In genomic region chr12:24463490-24463889, GRCm38 (mm10) we compare ENCODE assay signal across 6 mouse cellular contexts. TPM values are rescaled to one million over a fixed set of nuclear protein-coding genes. Genes with fewer than 3 reads are reported as not detected.
DNase-seq lines count a peak whose midpoint lies in the region; ATAC-seq and TF ChIP-seq lines count a peak whose summit lies in the region.
"Not testable (repeated sequence)": the region's sequence is repeated elsewhere in the genome, so short reads cannot be mapped to it uniquely, and the experiment has no call there.

No protein-coding gene starts in this region.

- H3K27ac ChIP-seq in intestine, embryonic 16.5 days (ENCODE audit: low read length); stomach, embryonic 14.5 days (ENCODE audit: low read length): not testable (repeated sequence)
- H3K27ac ChIP-seq in stomach, postnatal 0 days (replicated peaks): peak overlapping the region; percentile 40; the same call in 1 of the 2 replicates

- 65% methylated on average over 6 of the region's 6 CpGs for WGBS in intestine, embryonic 16.5 days
- 60% methylated on average over 5 of the region's 6 CpGs for WGBS in stomach, embryonic 14.5 days
- 63% methylated on average over 5 of the region's 6 CpGs for WGBS in stomach, postnatal 0 days

- TF ChIP-seq EP300 in stomach, postnatal 0 days (optimal IDR thresholded peaks at IDR 0.05): not testable (repeated sequence)

- TF ChIP-seq CTCF in stomach, postnatal 0 days (IDR thresholded peaks at IDR 0.05; ENCODE audit: low read depth): not testable (repeated sequence)

- peak; percentile 24 to 31 for DNase-seq in lung, adult 18-20 months
- peak; percentile 79 for DNase-seq in stomach, postnatal 0 days (ENCODE audit: low spot score)
- DNase-seq in thymus, postnatal 4 days: peak; percentile 28

- ATAC-seq in frontal cortex, adult (ENCODE audit: low TSS enrichment): peak; percentile 27; the same call in 1 of the 2 replicates
- peak; percentile 64; the same call in 1 of the 2 replicates for ATAC-seq in intestine, embryonic 16.5 days
- peak; percentile 93 for ATAC-seq in stomach, embryonic 14.5 days (ENCODE audit: insufficient number of reproducible peaks, insufficient read depth, low FRiP score, low read depth)
- peak; percentile 98 for ATAC-seq in stomach, postnatal 0 days (ENCODE audit: low FRiP score, low TSS enrichment)

- H3K9me3 ChIP-seq in intestine, embryonic 16.5 days (ENCODE audit: control insufficient read depth, low read length); stomach, embryonic 14.5 days (ENCODE audit: control insufficient read depth, low read depth, low read length); stomach, postnatal 0 days (ENCODE audit: control insufficient read depth, low read length): not testable (repeated sequence)

- H3K4me1 ChIP-seq in intestine, embryonic 16.5 days (ENCODE audit: control insufficient read depth, insufficient read depth, low read length); stomach, embryonic 14.5 days (ENCODE audit: control insufficient read depth, insufficient read depth, low read length); stomach, postnatal 0 days (replicated peaks; ENCODE audit: control insufficient read depth, insufficient read depth): not testable (repeated sequence)

- H3K4me2 ChIP-seq in intestine, embryonic 16.5 days (ENCODE audit: low read depth, low read length); stomach, embryonic 14.5 days (replicated peaks; ENCODE audit: low read depth, low read length); stomach, postnatal 0 days (replicated peaks; ENCODE audit: low read depth): not testable (repeated sequence)

- H3K27me3 ChIP-seq in intestine, embryonic 16.5 days (replicated peaks; ENCODE audit: control insufficient read depth, insufficient read depth, low read length); stomach, embryonic 14.5 days (ENCODE audit: control insufficient read depth, insufficient read depth, low read length); stomach, postnatal 0 days (ENCODE audit: control insufficient read depth, insufficient read depth, low read length): not testable (repeated sequence)

- H3K36me3 ChIP-seq in intestine, embryonic 16.5 days (ENCODE audit: control insufficient read depth, insufficient read depth, low read length); stomach, embryonic 14.5 days (ENCODE audit: control insufficient read depth, insufficient read depth, low read length); stomach, postnatal 0 days (ENCODE audit: control insufficient read depth, insufficient read depth, low read length): not testable (repeated sequence)

- not testable (repeated sequence) for H3K9ac ChIP-seq in intestine, embryonic 16.5 days (ENCODE audit: low read depth, low read length); stomach, embryonic 14.5 days (replicated peaks; ENCODE audit: low read depth, low read length); stomach, postnatal 0 days (ENCODE audit: low read length)

- not testable (repeated sequence) for H3K4me3 ChIP-seq in intestine, embryonic 16.5 days (ENCODE audit: low read length); stomach, embryonic 14.5 days (ENCODE audit: low read depth, low read length); stomach, postnatal 0 days (ENCODE audit: low read depth, low read length)

RNA-seq across cellular contexts. Expression of gene Taf1b, which starts 34.7 kb away (rescaled TPM):
- polyA plus RNA-seq in intestine, embryonic 16.5 days (2015; fragmentation: Nextera tagmentation; extraction: Ambion mirVana): 15.7 and 18.5 TPM in 2 replicates
- polyA plus RNA-seq in stomach, embryonic 14.5 days (2014; fragmentation: Nextera tagmentation; extraction: Ambion mirVana): 25.5 and 27.5 TPM in 2 replicates
- 12.0 and 12.8 TPM in 2 replicates for polyA plus RNA-seq in stomach, postnatal 0 days (2015; fragmentation: Nextera tagmentation; extraction: Ambion mirVana)

Comparison
In these comparisons a context has a peak if more than half of its experiments do, and no peak if none do; other contexts are left out.
1. ATAC-seq: peak in every context shown above with its lines; median percentile 98 in stomach, postnatal 0 days; 93 in stomach, embryonic 14.5 days; 64 in intestine, embryonic 16.5 days; 27 in frontal cortex, adult.
2. DNase-seq: peak in every context shown above with its lines; median percentile 79 in stomach, postnatal 0 days; 28 in thymus, postnatal 4 days; 28 in lung, adult 18-20 months.